Mouse (Mus musculus) left cerebral cortex, adult 2 months (tissue): ENCODE results near the gene Add2. TPM values are rescaled to one million over a fixed set of nuclear protein-coding genes. Genes with fewer than 3 reads are reported as not detected.
"Not testable (repeated sequence)": the region's sequence is repeated elsewhere in the genome, so short reads cannot be mapped to it uniquely, and the experiment has no call there.

Experiments
- DNase-seq, 2 experiments: peaks; one replicate each; pipeline ENCODE4 v3.0.0; 2021 to 2022; ENCODE audit warnings: low spot score in 2 of 2, mixed read lengths in 1 of 2; ENCODE audit errors: extremely low spot score in 1 of 2
- H3K27ac ChIP-seq: fragments of 200-600 bp; 2 replicates; pipeline ENCODE4 v1.8.1; 2022
- H3K4me3 ChIP-seq: fragments of 200-600 bp; 2 replicates; pipeline ENCODE4 v1.8.1; 2022
- CTCF ChIP-seq: fragments of 200-600 bp; IDR thresholded peaks from 2 replicates; pipeline ENCODE4 v1.8.1; 2022; ENCODE audit warnings: antibody characterized with exemption, mild to moderate bottlenecking, moderate library complexity
- intact Hi-C: fragments of 180-260 bp; cut with DNase I; formaldehyde crosslinking; loops from one replicate; pipeline ENCODE4 v1.15.1; 2025
- long read RNA-seq, 2 experiments: library from polyadenylated mRNA; stranded (forward); transcript quantifications; one replicate each; pipeline ENCODE4 v2.0.0; 2021; ENCODE audit warnings: borderline mapping rate in 2 of 2
- total RNA-seq, 2 experiments: library from RNA; stranded (reverse); gene quantifications; 2 replicates each; pipeline ENCODE4 v1.2.3; 2021

Add2 gene
- 100 to 1,000 TPM; 222 to 223 TPM for total RNA-seq
- long read RNA-seq, experiment 1, full-length matches to known transcripts = 7 of 145 reads
- long read RNA-seq, experiment 1, partial matches to known transcripts = 66 of 145 reads
- long read RNA-seq, experiment 1, other reads (novel, unspliced or antisense) = 72 of 145 reads
- long read RNA-seq, experiment 2, full-length matches to known transcripts = 9 of 108 reads
- long read RNA-seq, experiment 2, partial matches to known transcripts = 18 of 108 reads
- long read RNA-seq, experiment 2, other reads (novel, unspliced or antisense) = 81 of 108 reads

GRCm38 (mm10) chr6:86028601-86029322, at the start of gene Add2:
Gene Add2 (plus strand): TSS chr6:86028681.
- peak; percentile 44 for TF ChIP-seq CTCF
- Histone ChIP-seq H3K4me3 (peak within 1 kb of the TSS; percentile 78), H3K27ac (peak within 1 kb of the TSS; percentile 99)
- DNase-seq = peak; percentile 72 to 76
- intact Hi-C loops = loop anchor here (2.0 to 5.0 kb wide), 4 partner anchors 58 to 336 kb away; partner anchors contain the start of gene Fam136a

- intact Hi-C loops, H3K4me3 ChIP-seq, H3K27ac ChIP-seq, DNase-seq: not testable (repeated sequence)
Observed at GRCm38 (mm10) chr6:85978736-85979135, 49.7 kb upstream of the Add2 start.

GRCm38 (mm10) chr6:85984351-85984750, 44.1 kb upstream of the Add2 start:
- TF ChIP-seq CTCF = no peak
- Histone ChIP-seq H3K4me3 (no peak overlapping the region), H3K27ac (no peak overlapping the region)
- no peak for DNase-seq
- intact Hi-C loops = no loop called here

- intact Hi-C loops, H3K27ac ChIP-seq: not testable (repeated sequence)
Observed at GRCm38 (mm10) chr6:85989570-85989969, 38.9 kb upstream of the Add2 start.

GRCm38 (mm10) chr6:85990774-85991173, 37.7 kb upstream of the Add2 start:
- intact Hi-C loops = not testable (repeated sequence)

More at GRCm38 (mm10) chr6:85989570-85989969, 38.9 kb upstream of the Add2 start:
- not testable (repeated sequence) for DNase-seq, H3K4me3 ChIP-seq

GRCm38 (mm10) chr6:86003405-86003925, 25.0 kb upstream of the Add2 start:
- no peak for DNase-seq
- Histone ChIP-seq H3K27ac (no peak overlapping the region), H3K4me3 (no peak overlapping the region)
- intact Hi-C loops = loop anchor here (5.0 kb wide), 2 partner anchors 41 to 171 kb away; partner anchors contain the start of genes Dusp11 and Nat8
- TF ChIP-seq CTCF = peak; percentile 52

More at GRCm38 (mm10) chr6:85990774-85991173, 37.7 kb upstream of the Add2 start:
- H3K27ac ChIP-seq, DNase-seq, H3K4me3 ChIP-seq: not testable (repeated sequence)

- Histone ChIP-seq H3K27ac (no peak overlapping the region), H3K4me3 (no peak overlapping the region)
- intact Hi-C loops = loop anchor here (1.0 to 5.0 kb wide), 3 partner anchors 42 to 172 kb away; partner anchors contain the start of genes Dusp11 and Nat8
- peak; percentile 70 for DNase-seq
- peak; percentile 74 for TF ChIP-seq CTCF
Observed at GRCm38 (mm10) chr6:86004271-86005148, 24.0 kb upstream of the Add2 start.

- peak; percentile 96 for TF ChIP-seq CTCF
- intact Hi-C loops = no loop called here
- H3K27ac ChIP-seq = no peak overlapping the region
- DNase-seq = peak; percentile 55 to 62
- H3K4me3 ChIP-seq = no peak overlapping the region
Observed at GRCm38 (mm10) chr6:86009980-86010379, 18.5 kb upstream of the Add2 start.

GRCm38 (mm10) chr6:86014812-86015211, 13.7 kb upstream of the Add2 start:
- DNase-seq, H3K4me3 ChIP-seq, H3K27ac ChIP-seq, intact Hi-C loops: not testable (repeated sequence)

- H3K27ac ChIP-seq = no peak within 1 kb of the TSS
- no peak for DNase-seq
- no peak for TF ChIP-seq CTCF
- no peak within 1 kb of the TSS for H3K4me3 ChIP-seq
- intact Hi-C loops = no loop called here
Observed at GRCm38 (mm10) chr6:86015871-86016270, 12.6 kb upstream of the Add2 start, which contains the start of gene Figla. Gene Figla (plus strand): TSS chr6:86016171.

GRCm38 (mm10) chr6:86016793-86017350, 11.6 kb upstream of the Add2 start:
- TF ChIP-seq CTCF = no peak
- intact Hi-C loops = no loop called here
- no peak overlapping the region for H3K4me3 ChIP-seq
- no peak for DNase-seq
- no peak overlapping the region for H3K27ac ChIP-seq
